Mouse (Mus musculus) liver, adult 2 months (tissue): ENCODE data around the gene Cenpj. TPM values are rescaled to one million over a fixed set of nuclear protein-coding genes. Genes with fewer than 3 reads are reported as not detected.

Source experiments
- DNase-seq: peaks from one replicate; pipeline ENCODE4 v3.0.0-alpha.2; 2011; ENCODE audit warnings: low read depth, low spot score; ENCODE audit errors: extremely low read depth
- H3K27ac ChIP-seq: fragments of 200-500 bp; replicated peaks from 2 replicates; pipeline ENCODE4 v1.5.1; 2012; ENCODE audit warnings: low read depth, mild to moderate bottlenecking, control low read depth, inconsistent platforms, low read length; ENCODE audit not compliant: insufficient read depth
- H3K27me3 ChIP-seq: fragments of 200-500 bp; 2 replicates; pipeline ENCODE4 v1.6.1; 2012; ENCODE audit warnings: mild to moderate bottlenecking, moderate library complexity, low read length, inconsistent platforms; ENCODE audit not compliant: control insufficient read depth, insufficient read depth
- H3K36me3 ChIP-seq: fragments of 200-500 bp; 2 replicates; pipeline ENCODE4 v1.6.1; 2012; ENCODE audit warnings: low read length, inconsistent platforms; ENCODE audit not compliant: control insufficient read depth, insufficient read depth
- H3K4me1 ChIP-seq: fragments of 200-500 bp; 2 replicates; pipeline ENCODE4 v1.6.1; 2011; ENCODE audit warnings: low read length; ENCODE audit not compliant: control insufficient read depth, insufficient read depth
- H3K4me3 ChIP-seq: fragments of 200-500 bp; 2 replicates; pipeline ENCODE4 v1.5.1; 2011; ENCODE audit warnings: low read depth, mild to moderate bottlenecking, control low read depth, low read length, moderate library complexity; ENCODE audit not compliant: insufficient read depth
- H3K79me2 ChIP-seq: fragments of 200-500 bp; 2 replicates; pipeline ENCODE4 v1.6.1; 2012; ENCODE audit warnings: inconsistent platforms, mild to moderate bottlenecking, low read length, moderate library complexity; ENCODE audit not compliant: control insufficient read depth, insufficient read depth
- H3K9ac ChIP-seq: fragments of 200-500 bp; 2 replicates; pipeline ENCODE4 v1.6.1; 2012; ENCODE audit warnings: low read depth, mild to moderate bottlenecking, control low read depth, inconsistent platforms, low read length
- CTCF ChIP-seq: fragments of 200-500 bp; IDR thresholded peaks from 2 replicates; pipeline ENCODE4 v1.5.1; 2011; ENCODE audit warnings: low read depth, low read length, control low read depth
- POLR2A ChIP-seq: fragments of 200-500 bp; IDR thresholded peaks from 2 replicates; pipeline ENCODE4 v1.6.1; 2011; ENCODE audit warnings: low read length, control low read depth; ENCODE audit not compliant: insufficient read depth; ENCODE audit errors: extremely low read depth
- WGBS: fragments of 180-500 bp; shearing (Covaris S2); methylation state at CpG from one replicate; pipeline ENCODE4 v1.1.7; 2018; 5-methylcytosine and 5-hydroxymethylcytosine counted together
- polyA plus RNA-seq: library from polyadenylated mRNA; depleted of rRNA; stranded (reverse); fragments of >200 nt; gene quantifications from 2 replicates; pipeline ENCODE4 v1.2.3, GENCODE M21; 2012; rRNA removed
- total RNA-seq: library from RNA; depleted of rRNA; stranded (reverse); fragments of >200 nt; gene quantifications from 2 replicates; pipeline ENCODE4 v1.2.3, GENCODE M21; 2014; rRNA removed

Cenpj gene
- total RNA-seq (1.4 and 4.1 TPM in 2 replicates), polyA plus RNA-seq (0.54 and 0.67 TPM in 2 replicates)

DNA sequence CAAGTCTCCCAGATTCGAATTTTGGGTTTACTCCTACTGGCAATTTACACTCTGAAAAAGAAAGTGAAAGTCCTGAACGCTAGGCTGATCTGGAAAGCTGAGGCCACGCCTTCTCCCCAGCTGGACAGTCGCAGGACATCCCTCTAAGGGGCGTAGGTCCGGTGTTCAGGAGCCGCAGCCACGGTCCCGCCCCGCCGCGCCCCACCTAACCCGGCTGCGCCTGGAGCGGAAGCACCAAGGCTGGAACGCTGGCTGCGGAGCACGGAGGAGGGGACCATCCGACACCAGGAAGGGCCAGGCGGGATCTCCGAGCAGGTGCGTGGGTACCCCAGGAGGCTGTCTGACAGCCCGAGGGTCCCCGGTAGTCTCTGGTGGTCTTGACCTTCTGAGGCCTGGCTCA is at the start of gene Cenpj, which contains the start of gene Parp4:
TSS of gene Cenpj (minus strand) at position 10 of the 400 bp plus-strand sequence.
TSS of gene Parp4 (plus strand) at position 204 of the 400 bp plus-strand sequence.
- under 1% methylated on average over 24 of the region's 24 CpGs for WGBS
- Histone ChIP-seq H3K79me2 (peaks cover 14% of the 10 kb centered on the region; the same call in 1 of the 2 replicates), H3K27me3 (no peaks in the 10 kb centered on the region), H3K36me3 (0 out of 2 replicates have a peak, but pooled peaks cover 2% of the 10 kb centered on the region), H3K27ac (peak within 1 kb of the TSS; percentile 47), H3K4me1 (peaks cover 7% of the 10 kb centered on the region), H3K4me3 (peak within 1 kb of the TSS; percentile 77), H3K9ac (peak within 1 kb of the TSS; percentile 72)
- peak; percentile 91 for DNase-seq
- TF ChIP-seq POLR2A, result peak; percentile 39; the same call in 1 of the 2 replicates
- TF ChIP-seq CTCF, result no peak

DNA sequence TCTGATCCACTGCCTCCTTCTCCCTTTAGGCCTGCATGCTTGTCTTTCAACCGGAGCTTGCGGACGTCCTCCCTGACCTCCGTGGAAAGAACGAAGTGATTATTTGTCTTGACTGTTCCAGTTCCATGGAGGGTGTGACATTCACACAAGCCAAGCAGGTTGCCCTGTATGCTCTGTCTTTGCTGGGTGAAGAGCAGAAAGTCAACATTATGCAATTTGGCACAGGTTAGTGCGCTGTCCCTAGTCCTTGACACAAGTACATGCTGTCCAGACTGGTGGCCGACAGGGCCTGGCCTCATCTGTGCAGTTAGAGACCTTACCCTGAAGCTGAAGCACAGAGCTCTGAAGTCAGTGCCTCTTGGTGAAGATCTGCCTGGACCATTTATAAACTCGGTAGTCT is 45.2 kb upstream of the Cenpj start:
- peak; percentile 100 for DNase-seq
- peaks cover 16% of the 10 kb centered on the region for H3K36me3 ChIP-seq
- H3K27ac ChIP-seq, result peak overlapping the region; percentile 84
- H3K27me3 ChIP-seq, result no peaks in the 10 kb centered on the region
- no peaks in the 10 kb centered on the region for H3K79me2 ChIP-seq
- H3K9ac ChIP-seq, result peak overlapping the region; percentile 74
- WGBS, result 25% methylated on average over 8 of the region's 8 CpGs
- peak overlapping the region; percentile 59 for H3K4me3 ChIP-seq
- H3K4me1 ChIP-seq, result peaks cover 8% of the 10 kb centered on the region; the same call in 1 of the 2 replicates
- TF ChIP-seq POLR2A, result peak; percentile 23; the same call in 1 of the 2 replicates
- no peak for TF ChIP-seq CTCF

DNA sequence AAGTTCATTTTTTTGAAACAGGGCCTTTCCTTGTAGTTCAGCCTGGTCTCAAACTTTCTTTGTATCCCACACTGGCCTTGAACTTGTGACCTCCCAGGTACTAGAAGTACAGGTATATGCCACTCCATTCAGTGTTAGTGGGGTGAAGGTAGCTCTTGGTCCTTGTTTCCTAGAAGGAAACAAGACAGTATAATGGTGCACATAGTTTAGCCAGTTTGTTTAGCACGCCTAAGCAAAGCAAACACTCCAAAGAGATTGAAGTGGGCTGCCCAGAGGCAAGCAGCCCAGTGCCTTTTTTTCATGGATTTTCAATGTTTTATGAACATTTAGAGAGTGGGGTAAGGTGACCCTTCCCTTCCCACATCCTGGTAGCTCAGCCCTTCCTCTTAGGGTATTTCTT is 42.2 kb upstream of the Cenpj start:
- Histone ChIP-seq H3K27me3 (no peaks in the 10 kb centered on the region), H3K4me3 (no peak overlapping the region), H3K27ac (no peak overlapping the region), H3K79me2 (no peaks in the 10 kb centered on the region), H3K4me1 (peaks cover 7% of the 10 kb centered on the region; the same call in 1 of the 2 replicates), H3K9ac (no peak overlapping the region), H3K36me3 (peaks cover 39% of the 10 kb centered on the region)
- 74% methylated on average over 1 of the region's 1 CpGs for WGBS
- no peak for DNase-seq
- no peak for TF ChIP-seq POLR2A
- TF ChIP-seq CTCF, result no peak

DNA sequence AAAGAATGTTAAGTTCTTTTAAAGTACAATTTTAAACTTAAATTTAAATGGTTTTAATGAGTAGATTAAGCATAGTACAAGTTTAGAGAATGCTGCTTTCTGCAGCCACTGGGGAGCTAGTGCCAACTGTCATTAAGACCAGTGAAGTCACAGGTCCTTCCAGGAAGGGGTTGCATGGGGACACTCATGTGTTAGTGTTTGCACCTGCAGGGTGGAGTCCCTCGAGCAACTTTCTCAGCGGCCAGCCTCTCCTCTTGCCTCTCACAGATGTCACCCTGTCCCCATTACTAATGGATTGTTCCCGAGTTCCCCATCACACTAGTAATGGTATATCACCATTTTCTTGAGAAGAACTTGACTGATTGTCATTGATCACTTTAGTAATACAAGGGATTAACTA is 38.0 kb upstream of the Cenpj start:
- no peaks in the 10 kb centered on the region for H3K79me2 ChIP-seq

DNA sequence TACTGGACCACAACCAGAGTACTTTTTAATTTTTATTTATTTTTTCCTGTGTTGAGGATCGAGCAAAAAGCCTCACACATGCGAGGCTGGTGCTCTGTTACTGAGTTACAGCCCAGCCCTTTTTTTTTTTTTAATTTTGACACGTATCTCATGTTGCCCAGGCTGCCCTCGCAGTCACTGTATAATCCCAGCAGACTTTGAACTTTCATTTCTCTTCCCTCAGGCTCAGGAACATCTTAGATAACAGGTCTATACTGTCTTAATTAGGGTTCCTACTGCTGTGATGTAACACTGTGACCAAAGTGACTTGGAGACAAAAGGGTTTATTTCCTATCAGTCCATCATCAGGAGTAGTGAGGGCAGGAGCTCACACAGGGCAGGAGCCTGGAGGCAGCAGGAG is 29.9 kb upstream of the Cenpj start:
- TF ChIP-seq CTCF (no peak), POLR2A (no peak)
- Histone ChIP-seq H3K4me3 (no peak overlapping the region), H3K4me1 (peaks cover 9% of the 10 kb centered on the region; the same call in 1 of the 2 replicates), H3K27me3 (no peaks in the 10 kb centered on the region), H3K27ac (0 out of 2 replicates have a peak overlapping the region, but pooled peaks have one; percentile 34), H3K9ac (no peak overlapping the region), H3K79me2 (no peaks in the 10 kb centered on the region), H3K36me3 (peaks cover 42% of the 10 kb centered on the region)
- DNase-seq, result peak; percentile 61
- WGBS, result 47% methylated on average over 4 of the region's 4 CpGs

More for the DNA sequence above, 38.0 kb upstream of the Cenpj start:
- Histone ChIP-seq H3K4me3 (no peak overlapping the region), H3K36me3 (peaks cover 69% of the 10 kb centered on the region), H3K27me3 (no peaks in the 10 kb centered on the region), H3K27ac (no peak overlapping the region), H3K9ac (no peak overlapping the region), H3K4me1 (peaks cover 3% of the 10 kb centered on the region; the same call in 1 of the 2 replicates)
- WGBS, result 81% methylated on average over 3 of the region's 3 CpGs
- no peak for DNase-seq
- TF ChIP-seq CTCF, result no peak
- TF ChIP-seq POLR2A, result no peak

DNA sequence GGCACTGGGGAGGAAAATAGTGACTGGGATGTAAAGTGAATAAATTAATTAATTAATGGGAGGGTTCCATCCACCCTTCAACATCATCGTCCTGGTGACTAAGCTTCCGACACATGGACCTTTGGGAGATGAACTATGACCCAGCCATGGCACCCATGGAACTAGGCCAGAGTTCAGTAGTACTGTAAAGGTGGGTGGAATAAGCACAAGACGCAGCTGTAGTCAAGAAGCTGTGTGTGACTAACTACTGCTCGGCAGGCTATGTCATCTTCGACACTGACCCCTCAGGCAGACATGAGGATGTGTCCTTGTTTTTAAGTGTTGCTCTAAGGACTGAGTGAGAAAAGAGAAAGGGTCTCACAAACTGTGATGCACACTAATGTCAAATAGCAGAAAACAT is 29.2 kb upstream of the Cenpj start:
- DNase-seq, result peak; percentile 65
- Histone ChIP-seq H3K4me1 (peaks cover 9% of the 10 kb centered on the region; the same call in 1 of the 2 replicates), H3K27ac (no peak overlapping the region), H3K9ac (no peak overlapping the region), H3K36me3 (peaks cover 42% of the 10 kb centered on the region), H3K4me3 (no peak overlapping the region), H3K27me3 (no peaks in the 10 kb centered on the region), H3K79me2 (no peaks in the 10 kb centered on the region)
- TF ChIP-seq POLR2A (no peak), CTCF (no peak)
- WGBS, result 58% methylated on average over 5 of the region's 5 CpGs
